Mouse (Mus musculus): ENCODE data around the gene Mup3.
A peak's percentile ranks its signal among the peaks of the same experiment; 100 is the strongest.
"Not testable (repeated sequence)": the region's sequence is repeated elsewhere in the genome, so short reads cannot be mapped to it uniquely, and the experiment has no call there.

Gene Mup3

GRCm38 (mm10) chr4:62087241-62087640, at the start of gene Mup3:
Gene Mup3 (minus strand): TSS chr4:62087342.
- DNase-seq (ENCODE audit: extremely low read depth, insufficient read length, low spot score): no peak

- DNase-seq (ENCODE audit: extremely low read depth, insufficient read length, low spot score): no peak
Observed at GRCm38 (mm10) chr4:62133706-62134105, 46.6 kb upstream of the Mup3 start.

- peak; percentile 13 for DNase-seq (ENCODE audit: extremely low read depth, insufficient read length, low spot score)
Observed at GRCm38 (mm10) chr4:62103366-62103765, 16.2 kb upstream of the Mup3 start.

- no peak for DNase-seq (ENCODE audit: extremely low read depth, insufficient read length, low spot score)
Observed at GRCm38 (mm10) chr4:62087953-62088352, 811 bp upstream of the Mup3 start.

GRCm38 (mm10) chr4:62082755-62083154, 4.4 kb downstream of the Mup3 start:
- no peak for DNase-seq (ENCODE audit: extremely low read depth, insufficient read length, low spot score)

- DNase-seq (ENCODE audit: extremely low read depth, insufficient read length, low spot score): no peak
Observed at GRCm38 (mm10) chr4:62075126-62075525, 12.0 kb downstream of the Mup3 start.

GRCm38 (mm10) chr4:62054780-62055179, 32.4 kb downstream of the Mup3 start:
- DNase-seq (ENCODE audit: extremely low read depth, insufficient read length, low spot score): not testable (repeated sequence)

- DNase-seq (ENCODE audit: extremely low read depth, insufficient read length, low spot score): not testable (repeated sequence)
Observed at GRCm38 (mm10) chr4:62054058-62054457, 33.1 kb downstream of the Mup3 start, which contains the start of gene Mup20. Gene Mup20 (minus strand): TSS chr4:62054158.

All from 3134 (cell line).